Comparison of ENCODE assay signal across 10 mouse cellular contexts in genomic region chr11:35603946-35604345, GRCm38 (mm10).
DNase-seq lines count a peak whose midpoint lies in the region; ATAC-seq lines count a peak whose summit lies in the region.
"Had no signal": no experiment of that assay in that cellular context is flagged by ENCODE, and none has a peak within 500 bp of the region (broad histone marks: within the 10 kb centered on the region; RNA-seq: fewer than 3 reads in every experiment).

No protein-coding gene starts in this region.

- WGBS in hindbrain, embryonic 10.5 days: 73% methylated on average over 6 of the region's 6 CpGs
- 43% methylated on average over 6 of the region's 6 CpGs for WGBS in hindbrain, embryonic 13.5 days
- 71% methylated on average over 6 of the region's 6 CpGs for WGBS in midbrain, embryonic 10.5 days
- 54% methylated on average over 6 of the region's 6 CpGs for WGBS in midbrain, embryonic 13.5 days

- H3K27ac ChIP-seq in hindbrain, embryonic 10.5 days: peak overlapping the region; percentile 62
- H3K27ac ChIP-seq in hindbrain, embryonic 13.5 days: no peak overlapping the region
- H3K27ac ChIP-seq in midbrain, embryonic 10.5 days (replicated peaks): no peak overlapping the region
- H3K27ac ChIP-seq in midbrain, embryonic 13.5 days: no peak overlapping the region
- H3K27ac ChIP-seq: embryonic facial prominence, embryonic 12.5 days had no signal

- no peaks in the 10 kb centered on the region; the same call in 1 of the 2 replicates for H3K9me3 ChIP-seq in hindbrain, embryonic 10.5 days
- no peaks in the 10 kb centered on the region for H3K9me3 ChIP-seq in hindbrain, embryonic 13.5 days
- H3K9me3 ChIP-seq in midbrain, embryonic 10.5 days (replicated peaks): no peaks in the 10 kb centered on the region
- H3K9me3 ChIP-seq in midbrain, embryonic 13.5 days: no peaks in the 10 kb centered on the region
- H3K9me3 ChIP-seq: embryonic facial prominence, embryonic 12.5 days had no signal

- no peak for ATAC-seq in hindbrain, embryonic 13.5 days (ENCODE audit: low FRiP score)
- ATAC-seq in midbrain, embryonic 13.5 days: no peak
- ATAC-seq: forebrain, embryonic 14.5 days had no signal

- no peak overlapping the region for H3K4me3 ChIP-seq in hindbrain, embryonic 10.5 days
- H3K4me3 ChIP-seq in hindbrain, embryonic 13.5 days: no peak overlapping the region
- no peak overlapping the region for H3K4me3 ChIP-seq in midbrain, embryonic 10.5 days
- no peak overlapping the region for H3K4me3 ChIP-seq in midbrain, embryonic 13.5 days (replicated peaks)
- H3K4me3 ChIP-seq: embryonic facial prominence, embryonic 12.5 days had no signal

- peaks cover 54% of the 10 kb centered on the region for H3K36me3 ChIP-seq in hindbrain, embryonic 10.5 days
- no peaks in the 10 kb centered on the region for H3K36me3 ChIP-seq in hindbrain, embryonic 13.5 days
- H3K36me3 ChIP-seq in midbrain, embryonic 10.5 days: peaks cover 19% of the 10 kb centered on the region
- no peaks in the 10 kb centered on the region for H3K36me3 ChIP-seq in midbrain, embryonic 13.5 days
- H3K36me3 ChIP-seq: embryonic facial prominence, embryonic 12.5 days had no signal

- H3K4me1 ChIP-seq in hindbrain, embryonic 10.5 days (replicated peaks): peaks cover 55% of the 10 kb centered on the region
- H3K4me1 ChIP-seq in hindbrain, embryonic 13.5 days (replicated peaks): peaks cover 50% of the 10 kb centered on the region
- peaks cover 83% of the 10 kb centered on the region for H3K4me1 ChIP-seq in midbrain, embryonic 10.5 days
- H3K4me1 ChIP-seq in midbrain, embryonic 13.5 days (replicated peaks): peaks cover 56% of the 10 kb centered on the region

- H3K9ac ChIP-seq in hindbrain, embryonic 13.5 days: no peak overlapping the region
- no peak overlapping the region for H3K9ac ChIP-seq in midbrain, embryonic 13.5 days (replicated peaks)
- H3K9ac ChIP-seq: embryonic facial prominence, embryonic 12.5 days had no signal

- peak; percentile 51 to 77 for DNase-seq in adrenal gland, adult (ENCODE audit: inconsistent age in 2 of 2, low spot score in 1 of 2)
- no peak for DNase-seq in adrenal gland, adult 8-10 months
- peak; percentile 53 for DNase-seq in hindbrain, embryonic 10.5 days (ENCODE audit: low spot score)
- DNase-seq in midbrain, embryonic 10.5 days (ENCODE audit: low spot score): peak; percentile 33
- peak; percentile 53 for DNase-seq in retina, embryonic 14.5 days (ENCODE audit: low spot score)
- DNase-seq in urinary bladder, adult 18-20 months (ENCODE audit: low spot score in 2 of 2): no peak

- H3K4me2 ChIP-seq in hindbrain, embryonic 13.5 days: no peak overlapping the region
- H3K4me2 ChIP-seq in midbrain, embryonic 13.5 days (replicated peaks): no peak overlapping the region
- H3K4me2 ChIP-seq: embryonic facial prominence, embryonic 12.5 days had no signal

- no peaks in the 10 kb centered on the region for H3K27me3 ChIP-seq in hindbrain, embryonic 10.5 days (ENCODE audit: insufficient read depth, poor library complexity, severe bottlenecking)
- H3K27me3 ChIP-seq in hindbrain, embryonic 13.5 days: no peaks in the 10 kb centered on the region
- peaks cover 15% of the 10 kb centered on the region; the same call in 1 of the 2 replicates for H3K27me3 ChIP-seq in midbrain, embryonic 10.5 days (ENCODE audit: low read depth, poor library complexity, severe bottlenecking)
- peaks cover 7% of the 10 kb centered on the region; the same call in 1 of the 2 replicates for H3K27me3 ChIP-seq in midbrain, embryonic 13.5 days
- H3K27me3 ChIP-seq: embryonic facial prominence, embryonic 12.5 days had no signal

Comparison
In these comparisons a context has a peak if more than half of its experiments do, and no peak if none do; other contexts are left out.
1. DNase-seq: peak in adrenal gland, adult (2 of 2), hindbrain, embryonic 10.5 days (single experiment), midbrain, embryonic 10.5 days (single experiment) and retina, embryonic 14.5 days (single experiment); none in adrenal gland, adult 8-10 months (single experiment) and urinary bladder, adult 18-20 months (0 of 2).